18 mouse cellular contexts compared by ENCODE assay signal in the genomic region with DNA sequence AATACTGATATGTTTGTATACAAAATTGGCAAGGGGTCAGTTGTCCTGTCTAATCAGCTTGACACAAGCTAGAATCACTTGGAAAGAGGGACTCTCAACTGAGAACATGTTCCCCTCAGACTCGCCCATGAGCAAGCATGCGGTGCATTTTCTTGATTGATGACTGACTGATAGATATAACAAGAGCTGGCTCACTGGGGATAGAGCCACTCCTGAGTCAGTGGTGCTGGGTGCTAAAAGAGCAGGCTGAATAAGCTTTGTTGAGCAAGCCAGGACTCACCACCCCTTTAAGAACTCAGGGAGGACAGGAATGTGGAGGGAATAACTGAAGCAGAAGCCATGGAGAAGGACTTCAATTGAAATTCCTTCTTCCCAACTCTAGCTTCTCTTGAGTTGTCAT.
DNase-seq lines count a peak whose midpoint lies in the region; ATAC-seq lines count a peak whose summit lies in the region.
"Had no signal": no experiment of that assay in that cellular context is flagged by ENCODE, and none has a peak within 500 bp of the region (broad histone marks: within the 10 kb centered on the region; RNA-seq: fewer than 3 reads in every experiment).

No protein-coding gene starts in this region.

- H3K9ac ChIP-seq in midbrain, embryonic 11.5 days (ENCODE audit: low read length): no peak overlapping the region
- H3K9ac ChIP-seq in midbrain, embryonic 16.5 days (ENCODE audit: low read depth, low read length): no peak overlapping the region

- H3K4me3 ChIP-seq in midbrain, embryonic 11.5 days (ENCODE audit: low read depth, low read length): no peak overlapping the region
- no peak overlapping the region for H3K4me3 ChIP-seq in midbrain, embryonic 16.5 days (ENCODE audit: low read depth, low read length)

- no peak overlapping the region for H3K27ac ChIP-seq in midbrain, embryonic 11.5 days (ENCODE audit: low read depth, low read length)
- H3K27ac ChIP-seq in midbrain, embryonic 16.5 days (ENCODE audit: low read length): no peak overlapping the region

- ATAC-seq in midbrain, embryonic 11.5 days (ENCODE audit: low FRiP score): no peak
- no peak for ATAC-seq in midbrain, embryonic 16.5 days
- ATAC-seq: activated CD4-positive, CD25-positive, alpha-beta regulatory T cell, adult 4 months; CD4-positive, CD25-positive, alpha-beta regulatory T cell, adult 4 months; Patski had no signal

- no peaks in the 10 kb centered on the region for H3K36me3 ChIP-seq in midbrain, embryonic 11.5 days (ENCODE audit: control insufficient read depth, insufficient read depth, low read length)
- H3K36me3 ChIP-seq in midbrain, embryonic 16.5 days (ENCODE audit: control insufficient read depth, insufficient read depth, low read length): no peaks in the 10 kb centered on the region
- H3K36me3 ChIP-seq: G1E had no signal

- peaks cover 13% of the 10 kb centered on the region; the same call in 1 of the 2 replicates for H3K4me1 ChIP-seq in midbrain, embryonic 11.5 days (ENCODE audit: control insufficient read depth, insufficient read depth, low read length)
- H3K4me1 ChIP-seq in midbrain, embryonic 16.5 days (ENCODE audit: control insufficient read depth, insufficient read depth, low read length): peaks cover 17% of the 10 kb centered on the region

- intact Hi-C loops in heart, postnatal 36 days (cut with DNase I): loop anchor here (10.0 kb wide), 2 partner anchors 157 to 773 kb away; no protein-coding TSS in a partner anchor

- 90% methylated on average over 2 of the region's 2 CpGs for WGBS in midbrain, embryonic 11.5 days
- 91% methylated on average over 2 of the region's 2 CpGs for WGBS in midbrain, embryonic 16.5 days

- DNase-seq in heart, adult 11 months: peak; percentile 73
- no peak for DNase-seq in heart, postnatal 36 days
- peak; percentile 73 for DNase-seq in midbrain, embryonic 11.5 days (ENCODE audit: low spot score, missing footprints)
- DNase-seq: adrenal gland, adult 2 months; adrenal gland, adult 8-10 months; adrenal gland, postnatal 10 days; adrenal gland, postnatal 14 days; adrenal gland, postnatal 25 days; adrenal gland, postnatal 36 days; B cell, adult 2 months; cerebellum, adult 11 months; cerebellum, adult 11-12 months; cerebellum, adult 18-20 months had no signal

- H3K4me2 ChIP-seq in midbrain, embryonic 11.5 days: no peak overlapping the region
- no peak overlapping the region for H3K4me2 ChIP-seq in midbrain, embryonic 16.5 days (ENCODE audit: low read length)

- H3K9me3 ChIP-seq in midbrain, embryonic 11.5 days (ENCODE audit: control insufficient read depth, low read length): no peaks in the 10 kb centered on the region; the same call in 1 of the 2 replicates
- no peaks in the 10 kb centered on the region for H3K9me3 ChIP-seq in midbrain, embryonic 16.5 days (replicated peaks; ENCODE audit: control insufficient read depth, low read length, poor library complexity, severe bottlenecking)

- peaks cover 57% of the 10 kb centered on the region for H3K27me3 ChIP-seq in midbrain, embryonic 11.5 days (ENCODE audit: control insufficient read depth, insufficient read depth, low read length)
- H3K27me3 ChIP-seq in midbrain, embryonic 16.5 days (ENCODE audit: control insufficient read depth, insufficient read depth, low read depth, low read length): peaks cover 13% of the 10 kb centered on the region

Comparison
In these comparisons a context has a peak if more than half of its experiments do, and no peak if none do; other contexts are left out.
1. DNase-seq: peak in heart, adult 11 months (single experiment) and midbrain, embryonic 11.5 days (single experiment); none in heart, postnatal 36 days (0 of 2).